Mouse (Mus musculus) heart, adult 2 months (tissue): ENCODE data around the gene Cnih4.
A peak's percentile ranks its signal among the peaks of the same experiment; 100 is the strongest.

Experiments
- CTCF ChIP-seq: fragments of 200-600 bp; IDR thresholded peaks from 2 replicates; pipeline ENCODE4 v1.8.1; 2022; ENCODE audit warnings: antibody characterized with exemption, mild to moderate bottlenecking, moderate library complexity
- EP300 ChIP-seq: fragments of 200-500 bp; IDR thresholded peaks from 2 replicates; pipeline ENCODE4 v1.6.1; 2011; ENCODE audit warnings: low read depth, low read length, control low read depth; ENCODE audit not compliant: insufficient read depth
- POLR2A ChIP-seq: fragments of 200-500 bp; IDR thresholded peaks from 2 replicates; pipeline ENCODE4 v1.6.1; 2011; ENCODE audit warnings: mild to moderate bottlenecking, low read depth, low read length, control low read depth; ENCODE audit not compliant: insufficient read depth

DNA sequence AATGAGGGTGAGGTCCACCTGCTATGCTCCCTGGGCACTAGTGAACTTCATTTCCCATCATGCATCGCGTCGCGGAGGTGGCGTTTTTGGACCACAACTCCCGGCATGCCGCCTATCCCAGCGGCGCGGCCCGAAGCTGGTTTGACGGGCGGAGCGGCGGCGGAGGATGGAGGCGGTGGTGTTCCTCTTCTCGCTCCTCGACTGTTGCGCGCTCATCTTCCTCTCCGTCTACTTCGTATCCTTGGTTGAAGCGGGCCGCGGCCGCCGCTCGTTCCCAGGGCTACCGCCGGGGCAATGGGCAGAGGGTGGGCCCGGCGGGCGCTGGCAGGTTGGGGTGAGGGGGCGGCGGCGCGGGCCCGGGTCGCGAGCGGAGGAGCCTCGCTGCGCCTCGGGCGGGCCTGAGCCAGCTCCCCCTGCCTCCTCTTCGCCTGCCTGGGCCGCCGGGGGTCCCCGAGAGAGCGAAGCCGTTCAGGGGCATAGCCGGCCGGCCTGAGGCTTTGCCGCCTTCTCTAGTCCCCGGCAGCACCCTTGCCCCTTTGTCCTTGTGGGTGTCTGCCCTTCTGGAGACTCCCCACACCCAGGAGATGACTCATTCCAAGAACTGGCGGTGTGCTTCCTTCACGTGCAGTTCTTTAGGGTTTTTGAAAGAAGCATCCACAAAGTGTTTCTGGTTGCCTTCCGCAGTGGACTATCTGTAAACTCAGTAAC lies 6.5 kb downstream of the Cnih4 start:
- TF ChIP-seq CTCF (no peak), POLR2A (peak; percentile 86), EP300 (peak; percentile 65; the same call in 1 of the 2 replicates)
